Mouse (Mus musculus): Measurements from ENCODE around the gene Cfap43. TPM values are rescaled to one million over a fixed set of nuclear protein-coding genes. Genes with fewer than 3 reads are reported as not detected.

The Cfap43 gene
- polyA plus RNA-seq, 1 experiment from 2014 or later: 0.75 TPM

- Histone ChIP-seq H3K4me3 (ENCODE audit: low read depth, low read length) (no peak overlapping the region), H3K4me1 (ENCODE audit: control insufficient read depth, insufficient read depth, low read length) (no peaks in the 10 kb centered on the region), H3K9ac (ENCODE audit: low read depth, low read length) (no peak overlapping the region)
Observed at GRCm38 (mm10) chr19:47870102-47870666, 48.9 kb downstream of the Cfap43 start.

GRCm38 (mm10) chr19:47869516-47869915 is 49.6 kb downstream of the Cfap43 start:
- H3K4me1 ChIP-seq (ENCODE audit: control insufficient read depth, insufficient read depth, low read length): no peaks in the 10 kb centered on the region
- no peak overlapping the region for H3K4me3 ChIP-seq (ENCODE audit: low read depth, low read length)
- H3K27me3 ChIP-seq (replicated peaks; ENCODE audit: control insufficient read depth, insufficient read depth, low read length): no peaks in the 10 kb centered on the region
- H3K9me3 ChIP-seq (ENCODE audit: control insufficient read depth, low read length): no peaks in the 10 kb centered on the region
- DNase-seq (ENCODE audit: low spot score) (no peak), ATAC-seq (ENCODE audit: low read depth) (no peak)
- H3K36me3 ChIP-seq (ENCODE audit: control insufficient read depth, insufficient read depth, low read length): no peaks in the 10 kb centered on the region
- WGBS: 47% methylated on average over 3 of the region's 3 CpGs
- H3K9ac ChIP-seq (ENCODE audit: low read depth, low read length): no peak overlapping the region
- no peak overlapping the region for H3K27ac ChIP-seq (replicated peaks; ENCODE audit: low read depth, low read length)
- H3K4me2 ChIP-seq (ENCODE audit: low read depth, low read length): no peak overlapping the region

More at GRCm38 (mm10) chr19:47870102-47870666, 48.9 kb downstream of the Cfap43 start:
- H3K9me3 ChIP-seq (ENCODE audit: control insufficient read depth, low read length): no peaks in the 10 kb centered on the region
- no peaks in the 10 kb centered on the region for H3K36me3 ChIP-seq (ENCODE audit: control insufficient read depth, insufficient read depth, low read length)
- H3K27me3 ChIP-seq (replicated peaks; ENCODE audit: control insufficient read depth, insufficient read depth, low read length): no peaks in the 10 kb centered on the region
- no peak for DNase-seq (ENCODE audit: low spot score)
- no peak overlapping the region for H3K27ac ChIP-seq (replicated peaks; ENCODE audit: low read depth, low read length)
- whole genome bisulfite sequencing: 61% methylated on average over 7 of the region's 7 CpGs
- ATAC-seq (ENCODE audit: low read depth): no peak
- no peak overlapping the region for H3K4me2 ChIP-seq (ENCODE audit: low read depth, low read length)

GRCm38 (mm10) chr19:47868951-47869350 is 50.1 kb downstream of the Cfap43 start:
- 22% methylated on average over 4 of the region's 4 CpGs for WGBS
- Histone ChIP-seq H3K9me3 (ENCODE audit: control insufficient read depth, low read length) (no peaks in the 10 kb centered on the region), H3K4me3 (ENCODE audit: low read depth, low read length) (no peak overlapping the region), H3K4me1 (ENCODE audit: control insufficient read depth, insufficient read depth, low read length) (no peaks in the 10 kb centered on the region), H3K9ac (ENCODE audit: low read depth, low read length) (no peak overlapping the region), H3K27ac (replicated peaks; ENCODE audit: low read depth, low read length) (no peak overlapping the region), H3K36me3 (ENCODE audit: control insufficient read depth, insufficient read depth, low read length) (0 out of 2 replicates have a peak, but pooled peaks cover 5% of the 10 kb centered on the region), H3K27me3 (replicated peaks; ENCODE audit: control insufficient read depth, insufficient read depth, low read length) (no peaks in the 10 kb centered on the region), H3K4me2 (ENCODE audit: low read depth, low read length) (no peak overlapping the region)
- DNase-seq (ENCODE audit: low spot score) (no peak), ATAC-seq (ENCODE audit: low read depth) (no peak)

GRCm38 (mm10) chr19:47867628-47868175 is 51.4 kb downstream of the Cfap43 start:
- H3K36me3 ChIP-seq (ENCODE audit: control insufficient read depth, insufficient read depth, low read length): peaks cover 12% of the 10 kb centered on the region
- no peaks in the 10 kb centered on the region for H3K27me3 ChIP-seq (replicated peaks; ENCODE audit: control insufficient read depth, insufficient read depth, low read length)
- no peaks in the 10 kb centered on the region for H3K4me1 ChIP-seq (ENCODE audit: control insufficient read depth, insufficient read depth, low read length)
- no peak for ATAC-seq (ENCODE audit: low read depth)
- H3K9ac ChIP-seq (ENCODE audit: low read depth, low read length): no peak overlapping the region
- no peak overlapping the region for H3K4me3 ChIP-seq (ENCODE audit: low read depth, low read length)
- H3K4me2 ChIP-seq (ENCODE audit: low read depth, low read length): no peak overlapping the region
- WGBS: 66% methylated on average over 4 of the region's 4 CpGs
- no peak for DNase-seq (ENCODE audit: low spot score)
- no peaks in the 10 kb centered on the region for H3K9me3 ChIP-seq (ENCODE audit: control insufficient read depth, low read length)
- no peak overlapping the region for H3K27ac ChIP-seq (replicated peaks; ENCODE audit: low read depth, low read length)

- ATAC-seq (ENCODE audit: low read depth): peak; percentile 100
- no peaks in the 10 kb centered on the region for H3K4me1 ChIP-seq (ENCODE audit: control insufficient read depth, insufficient read depth, low read length)
- under 1% methylated on average over 35 of the region's 49 CpGs for WGBS
Observed at GRCm38 (mm10) chr19:47865353-47865947, 53.6 kb downstream of the Cfap43 start, which contains the start of gene Gsto2. Gsto2 (plus strand) TSS chr19:47865534.

GRCm38 (mm10) chr19:47864721-47865120 is 54.4 kb downstream of the Cfap43 start:
- 85% methylated on average over 7 of the region's 7 CpGs for WGBS
- no peak for ATAC-seq (ENCODE audit: low read depth)
- DNase-seq (ENCODE audit: low spot score): no peak

More at GRCm38 (mm10) chr19:47865353-47865947, 53.6 kb downstream of the Cfap43 start, which contains the start of gene Gsto2:
- peak within 1 kb of the TSS; percentile 86 for H3K27ac ChIP-seq (replicated peaks; ENCODE audit: low read depth, low read length)
- H3K36me3 ChIP-seq (ENCODE audit: control insufficient read depth, insufficient read depth, low read length): peaks cover 23% of the 10 kb centered on the region
- H3K4me3 ChIP-seq (ENCODE audit: low read depth, low read length): peak within 1 kb of the TSS; percentile 61
- peak; percentile 99 for DNase-seq (ENCODE audit: low spot score)
- no peaks in the 10 kb centered on the region for H3K27me3 ChIP-seq (replicated peaks; ENCODE audit: control insufficient read depth, insufficient read depth, low read length)
- peak within 1 kb of the TSS; percentile 73 for H3K4me2 ChIP-seq (ENCODE audit: low read depth, low read length)
- peak within 1 kb of the TSS; percentile 85 for H3K9ac ChIP-seq (ENCODE audit: low read depth, low read length)
- no peaks in the 10 kb centered on the region for H3K9me3 ChIP-seq (ENCODE audit: control insufficient read depth, low read length)

GRCm38 (mm10) chr19:47864051-47864450 is 55.0 kb downstream of the Cfap43 start:
- no peak overlapping the region for H3K9ac ChIP-seq (ENCODE audit: low read depth, low read length)
- ATAC-seq (ENCODE audit: low read depth): no peak
- H3K4me2 ChIP-seq (ENCODE audit: low read depth, low read length): no peak overlapping the region
- no peaks in the 10 kb centered on the region for H3K4me1 ChIP-seq (ENCODE audit: control insufficient read depth, insufficient read depth, low read length)
- no peaks in the 10 kb centered on the region for H3K9me3 ChIP-seq (ENCODE audit: control insufficient read depth, low read length)
- H3K4me3 ChIP-seq (ENCODE audit: low read depth, low read length): no peak overlapping the region
- no peak for DNase-seq (ENCODE audit: low spot score)
- 94% methylated on average over 9 of the region's 9 CpGs for WGBS
- H3K27ac ChIP-seq (replicated peaks; ENCODE audit: low read depth, low read length): no peak overlapping the region
- no peaks in the 10 kb centered on the region for H3K27me3 ChIP-seq (replicated peaks; ENCODE audit: control insufficient read depth, insufficient read depth, low read length)
- H3K36me3 ChIP-seq (ENCODE audit: control insufficient read depth, insufficient read depth, low read length): peaks cover 37% of the 10 kb centered on the region

More at GRCm38 (mm10) chr19:47864721-47865120, 54.4 kb downstream of the Cfap43 start:
- Histone ChIP-seq H3K27ac (replicated peaks; ENCODE audit: low read depth, low read length) (no peak overlapping the region), H3K9me3 (ENCODE audit: control insufficient read depth, low read length) (no peaks in the 10 kb centered on the region), H3K4me1 (ENCODE audit: control insufficient read depth, insufficient read depth, low read length) (no peaks in the 10 kb centered on the region), H3K4me2 (ENCODE audit: low read depth, low read length) (peak overlapping the region; percentile 73), H3K4me3 (ENCODE audit: low read depth, low read length) (peak overlapping the region; percentile 61), H3K9ac (ENCODE audit: low read depth, low read length) (peak overlapping the region; percentile 85; the same call in 1 of the 2 replicates), H3K27me3 (replicated peaks; ENCODE audit: control insufficient read depth, insufficient read depth, low read length) (no peaks in the 10 kb centered on the region), H3K36me3 (ENCODE audit: control insufficient read depth, insufficient read depth, low read length) (peaks cover 31% of the 10 kb centered on the region)

GRCm38 (mm10) chr19:47862581-47862980 is 56.5 kb downstream of the Cfap43 start:
- Histone ChIP-seq H3K4me3 (ENCODE audit: low read depth, low read length) (no peak overlapping the region), H3K9me3 (ENCODE audit: control insufficient read depth, low read length) (no peaks in the 10 kb centered on the region), H3K4me1 (ENCODE audit: control insufficient read depth, insufficient read depth, low read length) (no peaks in the 10 kb centered on the region), H3K27ac (replicated peaks; ENCODE audit: low read depth, low read length) (no peak overlapping the region), H3K27me3 (replicated peaks; ENCODE audit: control insufficient read depth, insufficient read depth, low read length) (no peaks in the 10 kb centered on the region), H3K36me3 (ENCODE audit: control insufficient read depth, insufficient read depth, low read length) (peaks cover 48% of the 10 kb centered on the region), H3K4me2 (ENCODE audit: low read depth, low read length) (no peak overlapping the region), H3K9ac (ENCODE audit: low read depth, low read length) (no peak overlapping the region)
- 91% methylated on average over 3 of the region's 3 CpGs for WGBS
- no peak for ATAC-seq (ENCODE audit: low read depth)
- no peak for DNase-seq (ENCODE audit: low spot score)
